In genomic region chr13:5757963-5758362, GRCm38 (mm10) we compare ENCODE assay signal across 32 mouse cellular contexts.
"Had no signal": no experiment of that assay in that cellular context is flagged by ENCODE, and none has a peak within 500 bp of the region (broad histone marks: within the 10 kb centered on the region; RNA-seq: fewer than 3 reads in every experiment).

No protein-coding gene starts in this region.

- H3K27ac ChIP-seq: heart, adult 2 months; heart, embryonic 10.5 days; heart, embryonic 13.5 days; heart, embryonic 15.5 days; hindbrain, embryonic 10.5 days; hindbrain, embryonic 12.5 days; hindbrain, embryonic 13.5 days; hindbrain, embryonic 14.5 days; hindbrain, embryonic 15.5 days; hindbrain, postnatal 0 days; intestine, embryonic 15.5 days; layer of hippocampus, adult 2 months; left cerebral cortex, adult 2 months had no signal

- H3K36me3 ChIP-seq: heart, embryonic 10.5 days; heart, embryonic 12.5 days; heart, embryonic 13.5 days; heart, embryonic 15.5 days; hindbrain, embryonic 10.5 days; hindbrain, embryonic 12.5 days; hindbrain, embryonic 13.5 days; hindbrain, embryonic 15.5 days; intestine, embryonic 15.5 days had no signal

- ATAC-seq: hindbrain, embryonic 16.5 days; hindbrain, postnatal 0 days; intestine, embryonic 15.5 days; intestine, embryonic 16.5 days; intestine, postnatal 0 days had no signal

- DNase-seq: heart, adult 2 months; heart, postnatal 10 days; heart, postnatal 14 days; heart, postnatal 36 days; heart, postnatal 4 days; kidney, adult 11 months; kidney, adult 18-20 months; kidney, adult 2 months; kidney, adult 9 months; kidney, postnatal 10 days; kidney, postnatal 14 days; kidney, postnatal 25 days; kidney, postnatal 4 days; layer of hippocampus, adult 9-11 months; layer of hippocampus, postnatal 36 days had no signal

- H3K4me3 ChIP-seq: heart, adult 2 months; heart, embryonic 10.5 days; heart, embryonic 12.5 days; heart, embryonic 13.5 days; heart, embryonic 15.5 days; hindbrain, embryonic 10.5 days; hindbrain, embryonic 12.5 days; hindbrain, embryonic 13.5 days; hindbrain, embryonic 15.5 days; intestine, embryonic 15.5 days; layer of hippocampus, adult 2 months; left cerebral cortex, adult 2 months had no signal

- H3K4me2 ChIP-seq: heart, embryonic 11.5 days; heart, embryonic 12.5 days; heart, embryonic 13.5 days; heart, embryonic 15.5 days; hindbrain, embryonic 12.5 days; hindbrain, embryonic 13.5 days; hindbrain, embryonic 14.5 days; hindbrain, embryonic 15.5 days; intestine, embryonic 15.5 days had no signal

- H3K27me3 ChIP-seq: heart, embryonic 12.5 days; heart, embryonic 13.5 days; heart, embryonic 15.5 days; hindbrain, embryonic 12.5 days; hindbrain, embryonic 13.5 days; hindbrain, embryonic 15.5 days; intestine, embryonic 15.5 days had no signal

- H3K9ac ChIP-seq: heart, embryonic 12.5 days; heart, embryonic 13.5 days; heart, embryonic 15.5 days; hindbrain, embryonic 12.5 days; hindbrain, embryonic 13.5 days; hindbrain, embryonic 14.5 days; hindbrain, embryonic 15.5 days; intestine, embryonic 15.5 days had no signal

- H3K4me1 ChIP-seq: heart, embryonic 10.5 days; heart, embryonic 12.5 days; heart, embryonic 13.5 days; heart, embryonic 15.5 days; hindbrain, embryonic 10.5 days; hindbrain, embryonic 12.5 days; hindbrain, embryonic 13.5 days; hindbrain, embryonic 15.5 days; intestine, embryonic 15.5 days had no signal

- H3K9me3 ChIP-seq: heart, embryonic 10.5 days; heart, embryonic 12.5 days; heart, embryonic 13.5 days; heart, embryonic 15.5 days; hindbrain, embryonic 10.5 days; hindbrain, embryonic 12.5 days; hindbrain, embryonic 13.5 days; hindbrain, embryonic 15.5 days; intestine, embryonic 15.5 days had no signal
